ENCODE assay signal across 16 mouse cellular contexts in the genomic region with DNA sequence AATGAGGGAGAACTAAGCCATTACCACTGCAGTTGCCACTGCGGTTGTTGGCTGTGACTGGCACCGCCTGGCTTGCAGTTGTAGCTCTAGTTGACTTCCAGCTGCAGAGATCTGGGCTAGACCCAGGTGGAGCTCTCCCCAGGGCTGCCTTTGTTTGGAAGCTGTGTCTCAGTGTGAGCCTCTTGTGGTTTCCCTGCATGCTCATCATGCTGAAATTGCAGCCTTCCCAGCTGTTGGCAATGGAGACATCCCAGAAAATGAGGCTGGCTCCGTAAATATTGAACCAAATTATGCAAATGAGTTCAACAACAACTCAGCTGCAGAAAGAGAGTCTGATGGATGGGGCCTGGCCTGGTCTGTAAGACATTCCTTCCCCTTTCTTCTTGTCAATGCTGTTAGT.
DNase-seq lines count a peak whose midpoint lies in the region; ATAC-seq lines count a peak whose summit lies in the region.
"Had no signal": no experiment of that assay in that cellular context is flagged by ENCODE, and none has a peak within 500 bp of the region (broad histone marks: within the 10 kb centered on the region; RNA-seq: fewer than 3 reads in every experiment).

No protein-coding gene starts in this region.

- no peaks in the 10 kb centered on the region for H3K36me3 ChIP-seq in midbrain, embryonic 12.5 days
- no peaks in the 10 kb centered on the region for H3K36me3 ChIP-seq in midbrain, embryonic 10.5 days
- no peaks in the 10 kb centered on the region for H3K36me3 ChIP-seq in hindbrain, embryonic 16.5 days (ENCODE audit: control insufficient read depth, insufficient read depth, low read length)

- H3K4me1 ChIP-seq in midbrain, embryonic 12.5 days: peaks cover 5% of the 10 kb centered on the region; the same call in 1 of the 2 replicates
- H3K4me1 ChIP-seq in midbrain, embryonic 10.5 days: peaks cover 2% of the 10 kb centered on the region; the same call in 1 of the 2 replicates
- H3K4me1 ChIP-seq in hindbrain, embryonic 16.5 days (ENCODE audit: control insufficient read depth, insufficient read depth, low read depth, low read length): no peaks in the 10 kb centered on the region; the same call in 1 of the 2 replicates

- ATAC-seq in frontal cortex, adult (ENCODE audit: low TSS enrichment): peak; percentile 74
- ATAC-seq in midbrain, embryonic 12.5 days (ENCODE audit: low FRiP score, low read depth): 0 out of 2 replicates have a peak, but pooled peaks have one; percentile 2
- ATAC-seq in hindbrain, embryonic 16.5 days: peak; percentile 91
- ATAC-seq in megakaryocyte-erythroid progenitor cell, adult 5-6 weeks (replicated peaks; ENCODE audit: low FRiP score, low TSS enrichment, poor library complexity, severe bottlenecking): no peak

- H3K27ac ChIP-seq in midbrain, embryonic 12.5 days (replicated peaks): no peak overlapping the region
- no peak overlapping the region for H3K27ac ChIP-seq in midbrain, embryonic 10.5 days (replicated peaks)
- H3K27ac ChIP-seq in hindbrain, embryonic 16.5 days (ENCODE audit: low read depth, low read length): no peak overlapping the region
- H3K27ac ChIP-seq: heart, adult 2 months had no signal

- no peak for DNase-seq in frontal cortex, postnatal 25 days (ENCODE audit: low spot score in 2 of 2)
- no peak for DNase-seq in midbrain, embryonic 10.5 days (ENCODE audit: low spot score)
- peak; percentile 67 for DNase-seq in brain, adult 2 months (ENCODE audit: low read depth, low spot score)
- DNase-seq in ovary, postnatal 36 days (ENCODE audit: low spot score): no peak
- DNase-seq: adrenal gland, adult 2 months; B cell, adult 2 months; cerebellum, postnatal 36 days; heart, adult 2 months; heart, postnatal 4 days; lung, postnatal 14 days had no signal

- no peak overlapping the region for H3K4me3 ChIP-seq in midbrain, embryonic 12.5 days
- no peak overlapping the region for H3K4me3 ChIP-seq in midbrain, embryonic 10.5 days
- no peak overlapping the region for H3K4me3 ChIP-seq in hindbrain, embryonic 16.5 days (ENCODE audit: low read length)
- H3K4me3 ChIP-seq: erythroblast, embryonic 14.5 days; heart, adult 2 months had no signal

- no peak overlapping the region for H3K9ac ChIP-seq in midbrain, embryonic 12.5 days (replicated peaks)
- no peak overlapping the region for H3K9ac ChIP-seq in hindbrain, embryonic 16.5 days (ENCODE audit: low read depth, low read length)

- no peaks in the 10 kb centered on the region for H3K9me3 ChIP-seq in midbrain, embryonic 12.5 days
- H3K9me3 ChIP-seq in midbrain, embryonic 10.5 days (replicated peaks): no peaks in the 10 kb centered on the region
- H3K9me3 ChIP-seq in hindbrain, embryonic 16.5 days (ENCODE audit: control insufficient read depth, low read length): no peaks in the 10 kb centered on the region

- H3K4me2 ChIP-seq in midbrain, embryonic 12.5 days (replicated peaks): no peak overlapping the region
- H3K4me2 ChIP-seq in hindbrain, embryonic 16.5 days (ENCODE audit: low read length): no peak overlapping the region
- H3K4me2 ChIP-seq: liver, embryonic 11.5 days had no signal

- 33% methylated on average over 3 of the region's 3 CpGs for WGBS in midbrain, embryonic 12.5 days
- 45% methylated on average over 3 of the region's 3 CpGs for WGBS in midbrain, embryonic 10.5 days
- 14% methylated on average over 3 of the region's 3 CpGs for WGBS in hindbrain, embryonic 16.5 days

- no peaks in the 10 kb centered on the region for H3K27me3 ChIP-seq in midbrain, embryonic 12.5 days
- no peaks in the 10 kb centered on the region for H3K27me3 ChIP-seq in midbrain, embryonic 10.5 days (ENCODE audit: low read depth, poor library complexity, severe bottlenecking)
- no peaks in the 10 kb centered on the region for H3K27me3 ChIP-seq in hindbrain, embryonic 16.5 days (replicated peaks; ENCODE audit: control insufficient read depth, insufficient read depth, low read length)
